Mouse (Mus musculus): ENCODE results near the gene Dhdh. TPM values are rescaled to one million over a fixed set of nuclear protein-coding genes. Genes with fewer than 3 reads are reported as not detected.
"Not testable (repeated sequence)": the region's sequence is repeated elsewhere in the genome, so short reads cannot be mapped to it uniquely, and the experiment has no call there.

The Dhdh gene
- polyA plus RNA-seq (2012; ENCODE audit: insufficient read depth, insufficient read length, low replicate concordance, missing spikeins), result not detected in 2 replicates

GRCm38 (mm10) chr7:45488293-45489204 is at the start of gene Dhdh:
Dhdh (minus strand) TSS chr7:45488805.
- H3K27ac ChIP-seq (ENCODE audit: insufficient read depth, low read depth, low read length), result peak within 1 kb of the TSS; percentile 73
- peaks cover 23% of the 10 kb centered on the region for H3K4me1 ChIP-seq (ENCODE audit: control insufficient read depth, insufficient read depth, low read length)
- WGBS, result 9% methylated on average over 38 of the region's 38 CpGs

DNA sequence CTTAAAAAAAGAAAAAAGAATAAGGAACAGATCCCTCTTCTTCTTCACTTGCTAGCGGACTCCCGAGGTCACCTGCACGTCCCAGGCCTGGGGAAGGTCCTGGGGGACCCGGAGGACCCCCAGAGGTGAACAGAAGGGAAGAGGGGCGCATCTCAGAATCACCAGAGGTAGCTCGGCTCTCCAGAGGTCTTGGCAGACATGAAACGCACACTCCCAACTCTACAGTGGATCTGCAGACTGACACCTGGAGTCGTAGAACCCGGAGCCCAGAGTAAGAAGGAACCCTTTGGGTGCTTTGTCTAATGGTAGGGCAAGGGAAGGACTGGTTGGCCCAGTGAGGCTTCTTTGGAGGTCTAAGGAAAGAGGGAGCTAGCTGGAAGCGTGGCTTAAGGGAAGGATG is 49.0 kb upstream of the Dhdh start:
- 88% methylated on average over 10 of the region's 10 CpGs for WGBS
- H3K27ac ChIP-seq (ENCODE audit: insufficient read depth, low read depth, low read length), result no peak overlapping the region

More at GRCm38 (mm10) chr7:45488293-45489204, at the start of gene Dhdh:
- TF ChIP-seq POLR2A (IDR thresholded peaks at IDR 0.05; ENCODE audit: insufficient read depth, low read depth, low read length), result peak; percentile 60; the same call in 1 of the 2 replicates
- no peak for TF ChIP-seq CTCF (IDR thresholded peaks at IDR 0.05; ENCODE audit: insufficient read depth, low read depth, low read length)
- peak within 1 kb of the TSS; percentile 49 for H3K4me3 ChIP-seq (ENCODE audit: insufficient read depth, low read depth, low read length)

DNA sequence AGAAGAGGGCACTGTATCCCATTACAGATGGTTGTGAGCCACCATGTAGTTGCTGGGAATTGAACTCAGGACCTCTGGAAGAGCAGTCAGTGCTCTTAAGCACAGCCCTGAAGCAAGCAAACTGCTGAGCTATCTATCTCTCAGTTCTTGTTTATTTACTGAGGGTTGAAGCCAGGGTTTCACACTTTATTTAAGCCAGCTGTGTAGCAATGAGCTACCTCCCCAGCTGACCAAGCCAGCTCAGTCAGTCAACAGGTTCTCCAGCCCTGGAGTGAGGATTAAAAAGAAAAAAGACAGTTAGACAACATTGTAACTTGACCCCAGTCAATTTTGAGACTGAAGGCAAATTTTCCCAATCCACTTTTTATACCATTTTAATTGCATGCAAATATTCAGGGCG is 47.1 kb upstream of the Dhdh start:
- WGBS, result 59% methylated on average over 1 of the region's 1 CpGs
- TF ChIP-seq CTCF (IDR thresholded peaks at IDR 0.05; ENCODE audit: insufficient read depth, low read depth, low read length) (no peak), POLR2A (IDR thresholded peaks at IDR 0.05; ENCODE audit: insufficient read depth, low read depth, low read length) (no peak)

More for the DNA sequence above, 49.0 kb upstream of the Dhdh start:
- TF ChIP-seq CTCF (IDR thresholded peaks at IDR 0.05; ENCODE audit: insufficient read depth, low read depth, low read length), result no peak
- no peak for TF ChIP-seq POLR2A (IDR thresholded peaks at IDR 0.05; ENCODE audit: insufficient read depth, low read depth, low read length)
- Histone ChIP-seq H3K4me3 (ENCODE audit: insufficient read depth, low read depth, low read length) (peak overlapping the region; percentile 69), H3K4me1 (ENCODE audit: control insufficient read depth, insufficient read depth, low read length) (peaks cover 8% of the 10 kb centered on the region; the same call in 1 of the 2 replicates)

GRCm38 (mm10) chr7:45530643-45531042 is 42.0 kb upstream of the Dhdh start:
- Histone ChIP-seq H3K27ac (ENCODE audit: insufficient read depth, low read depth, low read length) (no peak overlapping the region), H3K4me3 (ENCODE audit: insufficient read depth, low read depth, low read length) (no peak overlapping the region), H3K4me1 (ENCODE audit: control insufficient read depth, insufficient read depth, low read length) (peaks cover 5% of the 10 kb centered on the region; the same call in 1 of the 2 replicates)
- 32% methylated on average over 2 of the region's 2 CpGs for WGBS
- no peak for TF ChIP-seq POLR2A (IDR thresholded peaks at IDR 0.05; ENCODE audit: insufficient read depth, low read depth, low read length)
- no peak for TF ChIP-seq CTCF (IDR thresholded peaks at IDR 0.05; ENCODE audit: insufficient read depth, low read depth, low read length)

More for the DNA sequence above, 47.1 kb upstream of the Dhdh start:
- no peak overlapping the region for H3K27ac ChIP-seq (ENCODE audit: insufficient read depth, low read depth, low read length)
- H3K4me1 ChIP-seq (ENCODE audit: control insufficient read depth, insufficient read depth, low read length), result peaks cover 8% of the 10 kb centered on the region; the same call in 1 of the 2 replicates
- H3K4me3 ChIP-seq (ENCODE audit: insufficient read depth, low read depth, low read length), result no peak overlapping the region

DNA sequence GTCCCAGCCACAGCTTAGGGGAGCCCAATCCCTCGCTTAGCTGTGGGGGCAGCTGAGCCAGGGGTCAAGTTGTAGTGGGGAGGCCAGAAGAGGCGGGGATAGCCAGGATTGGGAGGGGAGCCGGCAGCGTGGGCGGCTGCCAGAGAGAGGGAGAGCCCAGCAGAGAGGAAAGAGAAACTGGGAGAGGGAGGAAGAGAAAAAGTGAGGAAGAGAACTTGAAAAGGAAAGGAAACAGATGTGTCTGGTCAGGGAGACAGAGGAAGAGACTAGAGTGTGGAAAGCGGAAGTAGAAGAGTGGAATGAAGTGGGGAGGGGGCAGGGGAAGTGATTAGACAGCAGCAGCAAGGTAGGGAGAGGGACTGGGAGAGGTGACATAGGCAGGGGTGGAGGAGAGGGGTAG is 40.9 kb upstream of the Dhdh start:
- no peak overlapping the region for H3K4me3 ChIP-seq (ENCODE audit: insufficient read depth, low read depth, low read length)
- TF ChIP-seq CTCF (IDR thresholded peaks at IDR 0.05; ENCODE audit: insufficient read depth, low read depth, low read length), result no peak
- no peak for TF ChIP-seq POLR2A (IDR thresholded peaks at IDR 0.05; ENCODE audit: insufficient read depth, low read depth, low read length)
- no peak overlapping the region for H3K27ac ChIP-seq (ENCODE audit: insufficient read depth, low read depth, low read length)
- H3K4me1 ChIP-seq (ENCODE audit: control insufficient read depth, insufficient read depth, low read length), result peaks cover 14% of the 10 kb centered on the region
- 14% methylated on average over 6 of the region's 6 CpGs for WGBS

DNA sequence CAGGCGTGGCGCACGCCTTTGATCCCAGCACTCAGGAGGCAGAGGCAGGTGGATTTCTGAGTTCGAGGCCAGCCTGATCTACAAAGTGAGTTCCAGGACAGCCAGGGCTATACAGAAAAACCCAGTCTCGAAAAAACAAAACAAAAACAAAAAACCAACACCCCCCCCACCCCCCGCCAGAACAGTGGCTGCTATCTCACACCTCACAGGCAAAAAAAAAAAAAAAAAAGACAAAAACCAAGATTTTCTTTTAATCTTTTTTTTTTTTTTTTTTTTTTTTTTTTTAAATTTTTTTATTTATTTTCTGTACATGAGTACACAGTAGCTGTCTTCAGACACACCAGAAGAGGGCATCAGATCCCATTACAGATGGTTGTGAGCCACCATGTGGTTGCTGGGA is 38.6 kb upstream of the Dhdh start:
- peaks cover 28% of the 10 kb centered on the region for H3K4me1 ChIP-seq (ENCODE audit: control insufficient read depth, insufficient read depth, low read length)
- H3K4me3 ChIP-seq (ENCODE audit: insufficient read depth, low read depth, low read length); H3K27ac ChIP-seq (ENCODE audit: insufficient read depth, low read depth, low read length): not testable (repeated sequence)
- WGBS, result 93% methylated on average over 6 of the region's 6 CpGs

- H3K4me1 ChIP-seq (ENCODE audit: control insufficient read depth, insufficient read depth, low read length), result peaks cover 28% of the 10 kb centered on the region
- WGBS, result 26% methylated on average over 7 of the region's 7 CpGs
- no peak for TF ChIP-seq CTCF (IDR thresholded peaks at IDR 0.05; ENCODE audit: insufficient read depth, low read depth, low read length)
- no peak for TF ChIP-seq POLR2A (IDR thresholded peaks at IDR 0.05; ENCODE audit: insufficient read depth, low read depth, low read length)
- H3K27ac ChIP-seq (ENCODE audit: insufficient read depth, low read depth, low read length), result peak overlapping the region; percentile 90
- peak overlapping the region; percentile 87 for H3K4me3 ChIP-seq (ENCODE audit: insufficient read depth, low read depth, low read length)
These were observed 38.0 kb upstream of the Dhdh start for GRCm38 (mm10) chr7:45526474-45527120.

- under 1% methylated on average over 54 of the region's 54 CpGs for WGBS
- Histone ChIP-seq H3K27ac (ENCODE audit: insufficient read depth, low read depth, low read length) (peak within 1 kb of the TSS; percentile 90), H3K4me1 (ENCODE audit: control insufficient read depth, insufficient read depth, low read length) (peaks cover 28% of the 10 kb centered on the region), H3K4me3 (ENCODE audit: insufficient read depth, low read depth, low read length) (peak within 1 kb of the TSS; percentile 87)
- peak; percentile 97 for TF ChIP-seq POLR2A (IDR thresholded peaks at IDR 0.05; ENCODE audit: insufficient read depth, low read depth, low read length)
- TF ChIP-seq CTCF (IDR thresholded peaks at IDR 0.05; ENCODE audit: insufficient read depth, low read depth, low read length), result no peak
These were observed 37.3 kb upstream of the Dhdh start, which contains the start of the genes Ppp1r15a and Plekha4 for GRCm38 (mm10) chr7:45525809-45526473. Ppp1r15a (minus strand) TSS chr7:45526268. Plekha4 (plus strand) TSS chr7:45526330.
